Mouse (Mus musculus) embryonic facial prominence, embryonic 14.5 days (tissue): Measurements from ENCODE around the gene Zfp523. TPM values are rescaled to one million over a fixed set of nuclear protein-coding genes. Genes with fewer than 3 reads are reported as not detected.
"Not testable (repeated sequence)": the region's sequence is repeated elsewhere in the genome, so short reads cannot be mapped to it uniquely, and the experiment has no call there.

Source experiments
- ATAC-seq: fragments of 200-750 bp; cut with Nextera tagmentation; 2 replicates; pipeline ENCODE4 v1.8.0; 2017; ENCODE audit warnings: low read depth, moderate number of reproducible peaks, moderate TSS enrichment
- DNase-seq: peaks from one replicate; pipeline ENCODE4 v3.0.0-alpha.2; 2015; ENCODE audit warnings: low spot score
- H3K27ac ChIP-seq: fragments of 300-500 bp; sonication (generic); replicated peaks from 2 replicates; pipeline ENCODE4 v1.5.1; 2014; ENCODE audit warnings: low read depth, mild to moderate bottlenecking, low read length, moderate library complexity
- H3K27me3 ChIP-seq: fragments of 300-500 bp; sonication (generic); replicated peaks from 2 replicates; pipeline ENCODE4 v1.6.1; 2014; ENCODE audit warnings: low read length; ENCODE audit not compliant: control insufficient read depth, insufficient read depth
- H3K36me3 ChIP-seq: fragments of 300-500 bp; sonication (generic); 2 replicates; pipeline ENCODE4 v1.6.1; 2014; ENCODE audit warnings: low read length, mixed read lengths; ENCODE audit not compliant: control insufficient read depth, insufficient read depth
- H3K4me1 ChIP-seq: fragments of 300-500 bp; sonication (generic); 2 replicates; pipeline ENCODE4 v1.6.1; 2014; ENCODE audit warnings: antibody characterized with exemption, low read length; ENCODE audit not compliant: control insufficient read depth, insufficient read depth
- H3K4me2 ChIP-seq: fragments of 300-500 bp; sonication (generic); 2 replicates; pipeline ENCODE4 v1.6.1; 2014; ENCODE audit warnings: low read depth, mild to moderate bottlenecking, low read length, moderate library complexity, mixed read lengths
- H3K4me3 ChIP-seq: fragments of 300-500 bp; sonication (generic); 2 replicates; pipeline ENCODE4 v1.5.1; 2014; ENCODE audit warnings: low read depth, mild to moderate bottlenecking, low read length
- H3K9ac ChIP-seq: fragments of 300-500 bp; sonication (generic); 2 replicates; pipeline ENCODE4 v1.6.1; 2014; ENCODE audit warnings: low read depth, mild to moderate bottlenecking, low read length, moderate library complexity, mixed read lengths
- H3K9me3 ChIP-seq: fragments of 300-500 bp; sonication (generic); 2 replicates; pipeline ENCODE4 v1.6.1; 2016; ENCODE audit warnings: low read length; ENCODE audit not compliant: control insufficient read depth
- WGBS: fragments of 180-500 bp; shearing (Covaris S2); extraction: QIAGEN DNeasy Blood & Tissue Kit; methylation state at CpG from one replicate; pipeline ENCODE4 v1.1.7; 2014; 5-methylcytosine and 5-hydroxymethylcytosine counted together
- polyA plus RNA-seq: library from polyadenylated mRNA; unstranded; fragments of >200 nt; fragmentation: Nextera tagmentation; extraction: Ambion mirVana; gene quantifications from 2 replicates; pipeline ENCODE4 v1.2.1, GENCODE M21; 2014

Zfp523 gene
- polyA plus RNA-seq, 1 experiment from 2014 or later, result 30.6 TPM

- Histone ChIP-seq H3K36me3 (peaks cover 11% of the 10 kb centered on the region), H3K27ac (peak overlapping the region; percentile 79; the same call in 1 of the 2 replicates), H3K4me2 (peak overlapping the region; percentile 78), H3K4me3 (peak overlapping the region; percentile 42), H3K27me3 (no peaks in the 10 kb centered on the region), H3K4me1 (peaks cover 16% of the 10 kb centered on the region), H3K9me3 (no peaks in the 10 kb centered on the region), H3K9ac (peak overlapping the region; percentile 69)
- DNase-seq, result no peak
- 80% methylated on average over 8 of the region's 8 CpGs for WGBS
- ATAC-seq, result no peak
These were observed 31.3 kb downstream of the Zfp523 start for GRCm38 (mm10) chr17:28208314-28208612.

DNA sequence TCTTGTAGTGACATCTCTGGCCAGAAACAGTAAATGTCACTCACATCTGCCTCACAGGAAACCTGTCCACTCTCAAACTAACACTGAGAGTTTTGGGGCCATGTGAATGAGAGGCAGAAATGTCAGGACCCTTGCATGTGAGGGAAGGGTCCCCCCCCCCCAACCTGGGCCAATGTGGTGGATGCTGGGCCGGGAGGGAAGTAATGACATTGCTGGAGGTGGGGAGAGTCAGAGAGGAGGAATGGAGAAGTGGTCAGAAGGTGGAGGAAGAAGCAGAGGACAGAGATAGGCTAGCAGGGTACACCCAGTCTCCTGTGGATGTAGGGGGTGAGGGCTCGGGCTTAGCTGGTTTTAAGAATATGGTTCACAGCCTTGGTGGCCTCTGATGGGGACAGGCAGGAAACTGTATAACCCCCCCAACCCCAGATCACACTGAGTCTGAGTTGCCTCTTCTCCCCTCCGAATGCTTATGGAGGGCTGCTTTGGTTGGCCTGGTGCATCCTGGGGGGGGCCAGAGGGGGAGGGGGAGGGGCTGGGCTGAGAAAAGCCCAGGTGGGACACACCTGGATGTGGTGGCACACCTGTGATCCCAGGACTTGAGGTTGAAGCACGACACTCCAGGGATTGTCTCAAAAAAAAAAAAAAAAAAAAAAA lies 32.7 kb downstream of the Zfp523 start:
- DNase-seq (no peak), ATAC-seq (no peak)
- Histone ChIP-seq H3K4me2 (no peak overlapping the region), H3K4me1 (peaks cover 16% of the 10 kb centered on the region), H3K27ac (no peak overlapping the region), H3K36me3 (peaks cover 10% of the 10 kb centered on the region; the same call in 1 of the 2 replicates), H3K9ac (no peak overlapping the region), H3K27me3 (no peaks in the 10 kb centered on the region), H3K4me3 (no peak overlapping the region), H3K9me3 (no peaks in the 10 kb centered on the region)
- WGBS, result 68% methylated on average over 4 of the region's 4 CpGs

DNA sequence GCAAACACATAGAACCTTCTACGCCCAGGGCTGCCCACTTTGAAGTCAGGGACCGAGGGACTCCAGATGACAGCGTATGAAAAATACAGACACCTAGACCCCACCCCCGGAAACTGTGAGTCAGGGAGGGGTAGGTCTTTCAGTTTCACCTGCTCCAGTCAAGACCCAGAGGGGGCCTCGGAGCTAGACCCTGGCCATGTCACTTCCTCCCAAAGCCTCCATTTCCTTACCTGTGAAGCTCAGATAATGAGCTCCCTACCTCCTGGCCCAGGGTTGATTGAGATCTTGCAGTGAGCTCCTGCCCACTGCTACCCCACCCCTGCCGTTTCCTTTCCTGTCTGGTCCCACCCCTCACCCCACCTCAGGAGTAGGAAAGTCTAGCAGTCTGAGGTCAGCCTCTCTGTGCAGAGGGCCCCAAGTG lies 35.0 kb downstream of the Zfp523 start:
- DNase-seq (no peak), ATAC-seq (no peak)
- H3K27ac ChIP-seq, result no peak overlapping the region; the same call in 1 of the 2 replicates
- H3K36me3 ChIP-seq, result no peaks in the 10 kb centered on the region
- no peak overlapping the region for H3K9ac ChIP-seq
- H3K27me3 ChIP-seq, result no peaks in the 10 kb centered on the region
- no peak overlapping the region for H3K4me2 ChIP-seq
- WGBS, result 66% methylated on average over 5 of the region's 6 CpGs
- no peak overlapping the region for H3K4me3 ChIP-seq
- H3K4me1 ChIP-seq, result peaks cover 14% of the 10 kb centered on the region
- H3K9me3 ChIP-seq, result no peaks in the 10 kb centered on the region

GRCm38 (mm10) chr17:28212391-28212790 lies 35.5 kb downstream of the Zfp523 start:
- peaks cover 12% of the 10 kb centered on the region for H3K4me1 ChIP-seq
- no peak overlapping the region for H3K9ac ChIP-seq
- H3K27ac ChIP-seq, result no peak overlapping the region; the same call in 1 of the 2 replicates
- H3K4me2 ChIP-seq, result no peak overlapping the region
- DNase-seq (no peak), ATAC-seq (no peak)
- WGBS, result 59% methylated on average over 9 of the region's 9 CpGs
- H3K4me3 ChIP-seq, result no peak overlapping the region
- H3K27me3 ChIP-seq, result no peaks in the 10 kb centered on the region
- no peaks in the 10 kb centered on the region for H3K9me3 ChIP-seq
- no peaks in the 10 kb centered on the region for H3K36me3 ChIP-seq

DNA sequence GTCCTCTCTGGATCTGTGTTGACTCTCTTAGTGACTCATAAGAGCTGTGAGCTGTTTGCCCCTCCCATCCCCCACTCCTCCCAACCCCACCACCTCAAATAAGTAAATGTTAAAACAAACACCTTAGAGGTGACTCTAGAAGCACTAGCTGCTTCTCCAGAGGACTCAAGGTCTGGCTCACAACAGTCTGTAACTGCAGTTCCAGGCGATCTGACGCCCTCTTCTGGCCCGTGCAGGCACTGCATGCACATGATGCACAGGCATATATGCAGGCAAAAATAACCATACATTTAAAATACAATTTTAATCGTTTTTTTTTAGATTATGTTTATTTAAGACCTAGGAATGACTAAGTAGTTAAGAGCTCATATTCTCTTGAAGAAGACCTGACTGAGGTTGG lies 36.3 kb downstream of the Zfp523 start:
- Histone ChIP-seq H3K36me3 (no peaks in the 10 kb centered on the region), H3K4me3 (no peak overlapping the region), H3K27ac (no peak overlapping the region), H3K27me3 (no peaks in the 10 kb centered on the region), H3K4me1 (peaks cover 10% of the 10 kb centered on the region), H3K9ac (no peak overlapping the region), H3K4me2 (no peak overlapping the region), H3K9me3 (no peaks in the 10 kb centered on the region)
- WGBS, result 32% methylated on average over 4 of the region's 4 CpGs
- ATAC-seq (no peak), DNase-seq (no peak)

GRCm38 (mm10) chr17:28216791-28217190 lies 39.9 kb downstream of the Zfp523 start:
- WGBS, result 88% methylated on average over 9 of the region's 9 CpGs
- H3K4me2 ChIP-seq, result no peak overlapping the region
- no peaks in the 10 kb centered on the region for H3K36me3 ChIP-seq
- no peaks in the 10 kb centered on the region for H3K27me3 ChIP-seq
- H3K9ac ChIP-seq, result no peak overlapping the region
- peaks cover 12% of the 10 kb centered on the region for H3K4me1 ChIP-seq
- no peak overlapping the region for H3K27ac ChIP-seq
- H3K9me3 ChIP-seq, result no peaks in the 10 kb centered on the region
- DNase-seq (no peak), ATAC-seq (no peak)
- H3K4me3 ChIP-seq, result no peak overlapping the region

DNA sequence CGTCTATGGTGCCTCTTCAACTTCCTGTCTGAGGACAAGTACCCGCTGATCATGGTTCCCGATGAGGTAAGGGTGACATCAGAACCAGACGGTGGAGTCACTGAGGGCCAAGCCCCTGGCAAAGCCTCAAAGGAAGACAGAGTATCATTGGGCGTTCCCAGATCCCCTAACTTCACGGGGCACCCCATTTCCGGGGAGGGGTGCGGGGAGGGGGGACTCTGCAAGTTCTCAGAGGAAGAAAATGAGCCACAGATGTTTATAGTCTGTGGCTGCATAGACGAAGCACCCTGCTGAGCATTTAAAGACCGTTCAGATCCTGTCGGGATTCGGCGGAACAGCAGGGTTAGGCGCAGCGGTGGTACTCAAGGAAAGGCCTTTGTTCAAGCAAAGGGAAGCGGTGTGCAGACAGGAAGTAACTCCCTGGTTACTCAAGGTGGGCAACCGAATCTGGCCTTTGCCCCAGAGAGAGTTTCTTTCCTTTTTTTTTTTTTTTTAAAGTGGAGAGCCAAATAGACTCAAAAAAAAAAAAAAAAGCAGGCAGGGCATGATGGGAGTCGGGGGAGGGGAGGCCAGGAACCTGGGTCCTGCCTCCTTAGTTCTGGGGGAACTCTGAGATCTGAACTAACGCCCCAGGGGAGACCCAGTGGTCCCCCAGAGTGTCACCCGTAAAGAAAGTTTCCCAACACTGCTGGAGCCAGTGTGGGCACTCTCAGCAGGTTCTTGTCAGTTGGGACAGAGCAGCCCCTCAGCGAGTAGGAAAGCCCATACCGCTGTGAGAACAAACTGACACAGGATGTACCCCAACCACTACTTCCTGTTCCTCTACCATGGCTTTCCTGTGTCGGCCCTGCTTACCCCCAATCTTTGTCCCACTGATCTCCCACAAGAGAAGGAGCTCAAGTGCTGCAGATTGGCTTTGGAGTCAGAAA lies 41.1 kb downstream of the Zfp523 start:
- peak; percentile 48 for DNase-seq
- Histone ChIP-seq H3K36me3 (no peaks in the 10 kb centered on the region), H3K4me2 (peak overlapping the region; percentile 46), H3K9me3 (no peaks in the 10 kb centered on the region), H3K4me1 (peaks cover 14% of the 10 kb centered on the region), H3K4me3 (no peak overlapping the region), H3K27me3 (no peaks in the 10 kb centered on the region), H3K9ac (peak overlapping the region; percentile 46), H3K27ac (peak overlapping the region; percentile 78)
- peak; percentile 20; the same call in 1 of the 2 replicates for ATAC-seq
- WGBS, result 16% methylated on average over 23 of the region's 23 CpGs

- H3K9me3 ChIP-seq, DNase-seq, H3K27ac ChIP-seq, H3K36me3 ChIP-seq, H3K27me3 ChIP-seq, H3K9ac ChIP-seq, H3K4me2 ChIP-seq, ATAC-seq, H3K4me3 ChIP-seq: not testable (repeated sequence)
- peaks cover 19% of the 10 kb centered on the region for H3K4me1 ChIP-seq
- WGBS, result 88% methylated on average over 10 of the region's 10 CpGs
These were observed 45.5 kb downstream of the Zfp523 start for GRCm38 (mm10) chr17:28222463-28222862.
